Mouse (Mus musculus): ENCODE data around the gene Gyg.

DNA sequence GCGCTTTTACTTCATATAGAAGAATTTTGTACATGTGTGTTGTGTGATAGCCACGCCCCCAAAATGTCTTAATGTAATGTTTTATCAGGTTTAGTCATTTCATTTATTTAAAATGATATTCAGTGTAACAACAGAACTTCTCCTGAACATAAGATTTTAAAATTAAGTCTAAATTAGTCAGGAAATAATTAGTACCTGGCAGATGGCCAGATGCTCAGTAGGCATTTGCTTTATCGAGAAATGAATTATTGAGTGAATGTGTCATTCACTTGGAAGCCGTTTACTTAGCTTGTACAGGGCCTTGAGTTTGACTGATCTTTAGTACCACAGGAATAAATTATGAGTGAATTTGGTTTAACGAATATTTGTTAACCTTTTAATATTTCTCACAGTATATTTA lies 46.2 kb downstream of the Gyg start:
- TF ChIP-seq ZC3H11A (IDR thresholded peaks at IDR 0.05; ENCODE audit: low read depth, low read length) (no peak), CTCF (conservative IDR thresholded peaks at IDR 0.05 in 1 of 2, IDR thresholded peaks at IDR 0.05 in 1 of 2; ENCODE audit: low read depth in 2 of 2, low read length in 2 of 2) (no peak)

Measured in CH12.LX (cell line).